Mouse (Mus musculus): ENCODE results near the gene Pakap.

GRCm38 (mm10) chr4:57579683-57580082, 11.7 kb downstream of the Pakap start:
- TF ChIP-seq CTCF (IDR thresholded peaks at IDR 0.05; ENCODE audit: low read depth, low read length) (no peak), POLR2A (IDR thresholded peaks at IDR 0.05; ENCODE audit: borderline replicate concordance, low read depth, low read length) (no peak)

All from bone marrow macrophage, adult 2 months (primary cell).